Mouse (Mus musculus) urinary bladder, adult 18-20 months (tissue): ENCODE results near the gene Lxn.
A peak's percentile ranks its signal among the peaks of the same experiment; 100 is the strongest.

ENCODE experiments used
- DNase-seq, 2 experiments: peaks; one replicate each; pipeline ENCODE4 v3.0.0; 2022; ENCODE audit warnings: low spot score in 2 of 2, mixed read lengths in 2 of 2

Gene Lxn

DNA sequence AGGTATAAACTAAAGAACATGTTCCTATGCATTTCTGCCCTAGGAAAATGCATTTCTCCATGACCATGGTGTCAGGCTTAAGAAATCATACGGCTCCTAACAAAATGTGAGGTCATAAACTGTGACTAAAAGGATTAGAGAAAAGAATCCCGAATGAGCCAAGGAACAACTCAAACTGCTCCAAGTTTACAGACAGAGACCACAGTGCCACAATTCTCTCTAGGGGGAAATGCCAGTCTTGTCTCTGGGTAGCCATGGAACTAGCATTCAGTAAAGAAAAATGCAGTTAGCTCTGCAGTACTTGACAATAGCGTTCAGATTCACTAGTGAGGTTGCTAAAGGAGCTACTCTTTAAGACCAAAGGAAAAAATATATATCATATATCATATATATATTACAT lies 3.8 kb downstream of the Lxn start:
- DNase-seq = no peak

DNA sequence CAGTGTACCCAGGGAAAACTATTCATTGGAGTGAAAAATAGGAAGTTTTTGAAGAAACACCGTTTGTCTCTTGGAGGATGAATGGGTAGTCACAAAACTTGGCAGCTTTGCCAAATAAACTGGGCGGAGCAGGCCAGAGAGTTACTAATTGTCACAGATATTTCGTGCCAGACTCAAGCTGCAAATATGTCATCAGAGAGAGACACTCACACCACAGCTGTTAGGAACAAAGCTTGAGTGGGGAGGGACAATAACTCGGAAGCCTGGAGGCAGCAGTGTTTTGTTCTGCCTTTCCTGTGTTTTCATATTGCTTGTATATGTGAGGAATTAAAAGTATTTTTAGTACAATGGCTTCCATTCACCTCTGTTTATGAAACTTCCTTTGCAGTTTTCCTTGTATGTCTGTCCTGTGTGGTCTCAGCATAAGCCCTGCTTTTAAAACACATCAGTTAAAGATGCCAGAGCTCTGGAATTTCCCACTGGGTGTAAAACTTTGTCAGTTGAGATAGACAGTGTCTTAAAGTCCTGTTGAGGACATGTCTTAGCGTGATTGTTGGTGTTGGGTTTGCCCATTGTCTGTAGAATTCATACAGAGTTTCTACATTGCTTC lies 13.0 kb downstream of the Lxn start:
- no peak for DNase-seq

DNA sequence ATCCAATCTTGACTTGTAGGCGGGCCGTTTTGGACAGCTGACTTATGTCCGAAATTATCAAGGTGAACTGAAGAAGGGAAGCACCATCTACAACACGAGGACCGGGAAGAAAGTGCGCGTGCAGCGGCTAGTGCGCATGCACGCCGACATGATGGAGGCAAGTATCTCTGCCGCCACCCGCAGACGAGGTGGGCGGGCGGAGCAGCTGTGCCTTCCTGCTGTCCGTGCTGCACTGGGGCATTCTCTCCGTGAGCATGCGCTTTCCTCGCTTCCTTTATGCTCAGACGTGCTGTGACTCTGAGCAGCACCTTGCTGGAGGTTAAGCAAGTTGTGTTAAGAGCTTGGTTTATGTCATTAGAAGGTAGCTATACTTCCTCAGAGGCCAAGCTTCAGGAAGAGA lies 14.1 kb downstream of the Lxn start:
- DNase-seq = no peak

DNA sequence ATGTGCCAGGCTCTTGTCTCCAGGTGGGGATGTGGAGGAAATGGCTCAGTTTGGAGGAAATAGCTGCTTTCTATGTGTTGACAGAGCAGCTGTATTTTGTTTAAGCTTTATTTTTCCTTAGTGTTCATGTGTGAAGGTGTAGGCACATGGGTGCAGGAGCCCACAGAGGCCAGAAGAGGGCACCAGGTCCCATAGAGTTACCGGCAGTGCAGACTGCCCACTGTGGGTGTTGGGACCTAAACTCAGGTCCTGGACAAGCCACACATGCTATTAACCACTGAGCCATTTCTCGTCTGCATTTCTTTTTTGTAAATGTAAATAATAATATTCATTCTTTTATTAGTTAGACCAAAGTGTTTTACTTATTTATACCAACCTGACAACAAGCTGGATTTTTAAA lies 16.6 kb downstream of the Lxn start:
- no peak for DNase-seq

DNA sequence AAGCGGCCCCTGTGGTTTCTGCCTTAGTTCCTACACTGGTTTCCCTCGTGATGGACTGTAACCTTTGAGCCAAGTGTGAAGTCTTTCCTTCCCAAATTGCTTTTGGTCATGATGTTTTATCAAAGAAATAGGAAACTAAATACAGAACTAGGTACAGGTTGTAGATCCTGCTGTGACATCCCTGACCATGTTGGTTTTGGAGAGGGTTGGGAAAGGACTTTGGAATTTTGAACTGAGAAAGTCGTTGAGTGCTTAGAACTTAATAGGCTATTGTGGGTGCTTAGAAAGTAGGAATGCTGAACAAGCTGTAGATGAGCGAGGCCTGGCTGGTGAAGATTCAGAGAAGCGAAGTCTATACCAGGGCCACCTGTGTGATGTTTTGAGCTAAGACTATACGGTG lies 29.7 kb downstream of the Lxn start:
- DNase-seq = no peak

DNA sequence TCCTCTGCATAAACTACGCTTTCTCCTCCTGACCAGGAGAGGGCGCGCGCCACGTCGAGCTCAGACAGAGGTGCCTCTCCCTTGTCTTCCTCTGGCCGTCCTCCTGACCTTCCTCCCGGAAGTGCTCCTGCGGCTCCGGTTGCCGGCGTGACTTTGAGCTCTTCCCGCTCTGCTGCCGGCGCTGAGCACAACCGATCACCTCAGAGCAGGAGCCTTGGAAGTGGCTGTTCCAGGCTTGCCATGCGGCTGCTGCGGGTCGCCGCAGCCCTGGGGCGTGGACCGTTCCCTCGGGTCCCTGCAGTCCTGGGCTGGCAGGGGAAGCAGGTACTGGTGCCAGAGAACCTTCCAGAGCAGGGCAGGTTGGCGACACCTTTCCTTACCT lies 33.7 kb downstream of the Lxn start, which contains the start of gene Gfm1:
Gfm1 (plus strand) TSS at position 98 of the 382 bp plus-strand sequence.
- DNase-seq = peak; percentile 78 to 81

DNA sequence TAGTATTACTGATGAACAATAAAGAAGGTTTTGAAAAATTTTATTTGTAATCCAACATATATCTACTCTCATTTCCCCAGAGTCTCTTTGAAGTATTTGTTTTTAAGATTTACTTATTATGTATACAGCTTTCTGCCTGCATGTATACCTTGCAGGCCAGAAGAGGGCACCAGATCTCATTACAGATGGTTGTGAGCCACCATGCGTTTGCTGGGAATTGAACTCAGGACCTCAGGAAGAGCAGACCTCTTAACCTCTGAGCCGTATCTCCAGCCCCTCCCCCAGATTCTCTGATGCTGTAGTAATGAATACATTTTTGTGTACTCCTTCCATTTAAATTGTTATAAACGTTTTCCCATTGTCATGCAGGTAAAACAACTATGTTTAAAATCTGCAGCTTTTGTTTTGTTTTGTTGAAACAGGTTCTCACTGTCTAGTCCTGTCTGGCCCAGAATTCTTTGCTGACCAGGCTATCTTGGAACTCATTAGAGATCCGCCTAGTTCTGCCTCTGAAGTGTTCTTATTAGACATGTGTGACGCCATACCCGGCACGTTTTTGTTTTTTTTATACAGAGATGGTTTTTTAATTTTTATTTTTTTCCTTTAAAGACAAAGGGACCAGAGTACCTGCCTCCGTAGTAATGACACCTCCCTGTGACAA lies 34.3 kb downstream of the Lxn start:
- no peak for DNase-seq
